Mouse (Mus musculus): ENCODE results near the gene Angptl2.

GRCm38 (mm10) chr2:33261475-33261874 lies 45.6 kb downstream of the Angptl2 start:
- no peak for TF ChIP-seq CTCF (IDR thresholded peaks at IDR 0.05; ENCODE audit: borderline replicate concordance, insufficient read depth, low read length)
- no peak for TF ChIP-seq POLR2A (IDR thresholded peaks at IDR 0.05; ENCODE audit: low read depth, low read length)

All from embryonic fibroblast, embryonic 13.5 days (primary cell).